Mouse (Mus musculus) induced T-regulatory cell, adult 2 months (primary cell): Measurements from ENCODE around the gene Usp17lb.
"Not testable (repeated sequence)": the region's sequence is repeated elsewhere in the genome, so short reads cannot be mapped to it uniquely, and the experiment has no call there.

Source experiments
- DNase-seq: peaks from one replicate; pipeline ENCODE4 v3.0.0-alpha.2; 2012; ENCODE audit warnings: low read depth

The Usp17lb gene

GRCm38 (mm10) chr7:104842503-104842902 lies at the start of gene Usp17lb:
Gene Usp17lb, minus strand, starts transcription at chr7:104842603.
- DNase-seq: no peak

GRCm38 (mm10) chr7:104877731-104878130 lies 35.3 kb upstream of the Usp17lb start, which contains the start of gene Olfr665:
Gene Olfr665, plus strand, starts transcription at chr7:104878031.
- DNase-seq: no peak

DNA sequence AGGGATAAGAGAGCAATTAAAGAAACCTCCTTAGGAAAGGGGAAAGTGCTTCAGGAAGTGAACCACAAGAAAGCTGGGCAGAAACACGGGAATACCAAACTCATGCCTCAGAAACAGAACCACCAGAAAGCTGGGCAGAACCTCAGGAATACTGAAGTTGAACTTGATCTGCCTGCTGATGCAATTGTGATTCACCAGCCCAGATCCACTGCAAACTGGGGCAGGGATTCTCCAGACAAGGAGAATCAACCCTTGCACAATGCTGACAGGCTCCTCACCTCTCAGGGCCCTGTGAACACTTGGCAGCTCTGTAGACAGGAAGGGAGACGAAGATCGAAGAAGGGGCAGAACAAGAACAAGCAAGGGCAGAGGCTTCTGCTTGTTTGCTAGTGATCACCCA lies 19.0 kb upstream of the Usp17lb start:
- no peak for DNase-seq

- DNase-seq: no peak
Observed at GRCm38 (mm10) chr7:104857683-104858082, 15.3 kb upstream of the Usp17lb start.

GRCm38 (mm10) chr7:104856709-104857108 lies 14.3 kb upstream of the Usp17lb start, which contains the start of gene Usp17la:
Gene Usp17la, plus strand, starts transcription at chr7:104857009.
- not testable (repeated sequence) for DNase-seq

DNA sequence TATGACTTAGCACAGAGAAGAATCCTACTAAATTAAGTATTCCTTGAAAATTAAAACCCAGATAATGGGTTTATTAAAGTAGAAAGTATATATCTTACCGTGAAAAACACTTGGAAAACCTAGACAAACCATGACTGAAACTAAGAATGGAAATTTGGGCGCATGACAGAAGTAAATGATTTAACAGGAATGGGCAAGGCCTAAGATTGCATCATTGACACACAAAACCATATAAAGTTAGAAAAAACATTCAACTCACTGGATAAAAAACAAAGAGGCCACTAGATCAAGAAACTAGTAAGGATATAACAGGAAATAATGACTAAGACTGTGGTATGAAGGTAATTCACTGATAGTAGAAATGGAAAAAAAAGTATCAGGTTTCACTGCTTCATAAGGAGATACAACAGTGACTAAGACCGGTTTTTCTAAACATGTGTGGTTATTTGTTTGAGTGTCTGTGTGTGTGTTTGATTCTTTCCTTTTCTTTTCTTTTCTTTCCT lies 12.9 kb upstream of the Usp17lb start:
- no peak for DNase-seq

DNA sequence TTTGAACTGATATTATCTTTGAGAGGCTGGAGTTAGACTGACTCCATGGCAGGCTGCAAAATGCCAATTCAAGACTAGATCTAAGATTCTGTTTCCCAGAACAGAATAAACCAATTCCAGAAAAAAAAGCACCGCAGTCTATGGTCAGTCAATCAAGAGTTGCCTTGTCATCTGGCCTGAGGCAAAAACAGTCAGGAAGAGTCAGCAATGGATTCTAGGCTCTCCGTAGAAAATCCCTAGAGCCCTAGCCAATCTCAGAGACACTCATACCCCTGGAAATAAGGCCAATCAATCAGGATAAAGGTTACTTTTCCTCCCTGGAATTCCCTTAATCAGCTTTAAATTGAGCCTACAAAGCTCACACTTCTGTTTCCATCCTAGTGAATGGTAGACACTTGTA lies 9.1 kb upstream of the Usp17lb start:
- DNase-seq: not testable (repeated sequence)

DNA sequence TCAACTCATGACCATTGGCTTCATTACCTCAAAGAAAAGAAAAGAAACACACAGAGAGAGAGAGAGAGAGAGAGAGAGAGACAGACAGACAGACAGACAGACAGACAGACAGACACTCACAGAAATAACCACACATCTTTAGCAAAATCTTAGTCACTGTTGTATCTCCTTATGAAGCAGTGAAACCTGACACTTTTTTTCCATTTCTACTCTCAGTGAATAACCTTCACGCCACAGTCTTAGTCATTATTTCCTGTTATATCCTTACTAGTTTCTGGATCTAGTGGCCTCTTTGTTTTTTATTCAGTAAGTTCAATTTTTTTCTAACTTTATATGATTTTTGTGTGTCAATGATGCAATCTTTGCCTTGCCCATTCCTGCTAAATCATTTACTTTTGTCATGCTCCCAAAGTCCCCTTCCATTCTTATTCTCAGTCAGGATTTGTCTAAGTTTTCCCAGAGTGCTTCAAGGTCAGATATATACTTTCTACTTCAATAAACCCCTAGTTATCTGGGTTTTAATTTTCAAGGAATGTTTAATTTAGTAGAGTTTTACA lies 1.4 kb upstream of the Usp17lb start:
- no peak for DNase-seq

GRCm38 (mm10) chr7:104810335-104810734 lies 32.1 kb downstream of the Usp17lb start:
- DNase-seq: not testable (repeated sequence)

DNA sequence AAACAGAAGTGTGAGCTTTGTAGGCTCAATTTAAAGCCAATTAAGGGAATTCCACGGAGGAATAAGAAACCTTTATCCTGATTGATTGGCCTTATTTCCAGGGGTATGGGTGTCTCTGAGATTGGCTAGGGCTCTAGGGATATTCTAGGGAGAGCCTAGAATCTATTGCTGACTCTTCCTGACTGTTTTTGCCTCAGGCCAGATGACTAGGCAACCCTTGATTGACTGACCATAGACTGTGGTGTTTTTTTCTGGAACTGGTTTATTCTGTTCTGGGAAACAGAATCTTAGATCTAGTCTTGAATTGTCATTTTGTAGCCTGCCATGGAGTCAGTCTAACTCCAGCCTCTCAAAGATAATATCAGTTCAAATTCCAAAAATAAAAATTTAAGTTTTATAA lies 51.6 kb downstream of the Usp17lb start:
- no peak for DNase-seq
